In genomic region chrX:134964546-134964945, GRCm38 (mm10) we compare ENCODE assay signal across 9 mouse cellular contexts. TPM values are rescaled to one million over a fixed set of nuclear protein-coding genes. Genes with fewer than 3 reads are reported as not detected.
A peak's percentile ranks its signal among the peaks of the same experiment; 100 is the strongest.
DNase-seq lines count a peak whose midpoint lies in the region; ATAC-seq and TF ChIP-seq lines count a peak whose summit lies in the region.
"Had no signal": no experiment of that assay in that cellular context is flagged by ENCODE, and none has a peak within 500 bp of the region (broad histone marks: within the 10 kb centered on the region; RNA-seq: fewer than 3 reads in every experiment).

Gene Nxf2 (minus strand): TSS chrX:134964754.

- TF ChIP-seq POLR2A in kidney, adult 2 months (IDR thresholded peaks at IDR 0.05; ENCODE audit: low read depth, low read length), result no peak

- peak within 1 kb of the TSS; percentile 46; the same call in 1 of the 2 replicates for H3K9ac ChIP-seq in hindbrain, embryonic 13.5 days
- 0 out of 2 replicates have a peak within 1 kb of the TSS, but pooled peaks have one; percentile 28 for H3K9ac ChIP-seq in midbrain, embryonic 13.5 days (replicated peaks)

- peak within 1 kb of the TSS; percentile 18; the same call in 1 of the 2 replicates for H3K4me3 ChIP-seq in kidney, adult 2 months (ENCODE audit: insufficient read depth, low read depth, low read length)
- peak within 1 kb of the TSS; percentile 35 for H3K4me3 ChIP-seq in brown adipose tissue, adult 24 weeks (ENCODE audit: insufficient read depth, low read depth, low read length)
- peak within 1 kb of the TSS; percentile 34 for H3K4me3 ChIP-seq in hindbrain, embryonic 13.5 days
- peak within 1 kb of the TSS; percentile 30 for H3K4me3 ChIP-seq in midbrain, embryonic 13.5 days (replicated peaks)

- no peak within 1 kb of the TSS for H3K27ac ChIP-seq in kidney, adult 2 months (ENCODE audit: insufficient read depth, low read depth, low read length)
- H3K27ac ChIP-seq in brown adipose tissue, adult 24 weeks (replicated peaks; ENCODE audit: low read depth, low read length), result no peak within 1 kb of the TSS
- no peak within 1 kb of the TSS for H3K27ac ChIP-seq in hindbrain, embryonic 13.5 days
- H3K27ac ChIP-seq in midbrain, embryonic 13.5 days, result no peak within 1 kb of the TSS

- no peaks in the 10 kb centered on the region for H3K27me3 ChIP-seq in kidney, adult 2 months (replicated peaks; ENCODE audit: control insufficient read depth, insufficient read depth, low read length)
- 0 out of 2 replicates have a peak, but pooled peaks cover 2% of the 10 kb centered on the region for H3K27me3 ChIP-seq in hindbrain, embryonic 13.5 days
- H3K27me3 ChIP-seq in midbrain, embryonic 13.5 days, result peaks cover 13% of the 10 kb centered on the region

- no peak for DNase-seq in kidney, adult 2 months
- DNase-seq in kidney, adult 9 months, result no peak
- DNase-seq in frontal cortex, adult 2 months (ENCODE audit: extremely low spot score in 1 of 2, low spot score in 1 of 2), result no peak
- DNase-seq in left cerebral cortex, postnatal 25 days (ENCODE audit: low spot score in 2 of 2), result no peak
- DNase-seq in adipocyte (ENCODE audit: low spot score), result no peak
- DNase-seq: right cerebral cortex, postnatal 25 days had no signal

- H3K9me3 ChIP-seq in hindbrain, embryonic 13.5 days, result no peaks in the 10 kb centered on the region
- H3K9me3 ChIP-seq in midbrain, embryonic 13.5 days, result no peaks in the 10 kb centered on the region

- no peaks in the 10 kb centered on the region for H3K4me1 ChIP-seq in kidney, adult 2 months (ENCODE audit: control insufficient read depth, insufficient read depth, low read length)
- H3K4me1 ChIP-seq in brown adipose tissue, adult 24 weeks (ENCODE audit: control insufficient read depth, insufficient read depth, insufficient read length, low read length), result no peaks in the 10 kb centered on the region
- no peaks in the 10 kb centered on the region for H3K4me1 ChIP-seq in hindbrain, embryonic 13.5 days (replicated peaks)
- no peaks in the 10 kb centered on the region for H3K4me1 ChIP-seq in midbrain, embryonic 13.5 days (replicated peaks)

- peak within 1 kb of the TSS; percentile 48 for H3K4me2 ChIP-seq in hindbrain, embryonic 13.5 days
- H3K4me2 ChIP-seq in midbrain, embryonic 13.5 days (replicated peaks), result peak within 1 kb of the TSS; percentile 46

- intact Hi-C loops in left cerebral cortex, postnatal 25 days (cut with DNase I), result no loop called here

- 96% methylated on average over 19 of the region's 19 CpGs for WGBS in kidney, adult 2 months
- WGBS in hindbrain, embryonic 13.5 days, result 94% methylated on average over 19 of the region's 19 CpGs
- WGBS in midbrain, embryonic 13.5 days, result 93% methylated on average over 19 of the region's 19 CpGs

- no peaks in the 10 kb centered on the region for H3K36me3 ChIP-seq in kidney, adult 2 months (ENCODE audit: control insufficient read depth, insufficient read depth, low read length)
- H3K36me3 ChIP-seq in hindbrain, embryonic 13.5 days, result no peaks in the 10 kb centered on the region
- H3K36me3 ChIP-seq in midbrain, embryonic 13.5 days, result no peaks in the 10 kb centered on the region

- no peak for TF ChIP-seq CTCF in kidney, adult 2 months (conservative IDR thresholded peaks at IDR 0.05; ENCODE audit: insufficient read depth, insufficient read length, low read depth, low read length)

- no peak for ATAC-seq in hindbrain, embryonic 13.5 days (ENCODE audit: low FRiP score)
- no peak for ATAC-seq in midbrain, embryonic 13.5 days

RNA-seq across cellular contexts. Expression of gene Nxf2, which starts in this region (rescaled TPM):
- polyA plus RNA-seq in kidney, adult 2 months (2012; rRNA removed), result not detected in 2 replicates
- polyA plus RNA-seq in brown adipose tissue, adult 24 weeks (2012; ENCODE audit: insufficient read depth, insufficient read length, missing spikeins), result not detected in 2 replicates
- 0.22 and 0.38 TPM in 2 replicates for polyA plus RNA-seq in hindbrain, embryonic 13.5 days (2015; fragmentation: Nextera tagmentation; extraction: Ambion mirVana)
- 0.15 and 0.39 TPM in 2 replicates for polyA plus RNA-seq in midbrain, embryonic 13.5 days (2015; fragmentation: Nextera tagmentation; extraction: Ambion mirVana)
- 0.13 and 0.18 TPM in 2 replicates for polyA plus RNA-seq in frontal cortex, adult 2 months (2012; rRNA removed)
- total RNA-seq in left cerebral cortex, postnatal 25 days (2021), result not detected
